Mouse (Mus musculus): ENCODE data around the gene Eral1.
"Not testable (repeated sequence)": the region's sequence is repeated elsewhere in the genome, so short reads cannot be mapped to it uniquely, and the experiment has no call there.

Eral1 gene

GRCm38 (mm10) chr11:78086925-78087479 lies 6.8 kb upstream of the Eral1 start:
- DNase-seq: no peak

DNA sequence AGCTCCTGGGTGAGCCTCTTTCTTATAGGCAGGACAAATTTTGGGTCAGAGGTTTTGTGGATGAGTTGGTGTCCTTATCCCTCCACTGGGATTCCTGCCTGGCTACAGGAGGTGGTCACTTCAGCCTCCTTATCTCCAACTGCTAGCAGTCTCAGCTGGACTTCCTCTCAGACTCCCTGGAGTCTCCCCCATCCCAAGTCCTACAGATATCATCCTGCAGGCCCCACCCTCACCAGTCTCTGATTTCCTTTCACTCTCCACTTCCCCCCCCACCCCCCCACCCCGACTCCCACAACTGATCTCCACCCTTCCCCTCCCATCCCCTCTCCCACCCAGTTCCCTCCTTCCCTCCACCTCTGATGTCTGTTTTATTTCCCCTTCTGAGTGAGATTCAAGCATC lies 3.4 kb upstream of the Eral1 start:
- DNase-seq: no peak

- no peak for DNase-seq
Observed at GRCm38 (mm10) chr11:78074666-78075065, 5.5 kb downstream of the Eral1 start.

DNA sequence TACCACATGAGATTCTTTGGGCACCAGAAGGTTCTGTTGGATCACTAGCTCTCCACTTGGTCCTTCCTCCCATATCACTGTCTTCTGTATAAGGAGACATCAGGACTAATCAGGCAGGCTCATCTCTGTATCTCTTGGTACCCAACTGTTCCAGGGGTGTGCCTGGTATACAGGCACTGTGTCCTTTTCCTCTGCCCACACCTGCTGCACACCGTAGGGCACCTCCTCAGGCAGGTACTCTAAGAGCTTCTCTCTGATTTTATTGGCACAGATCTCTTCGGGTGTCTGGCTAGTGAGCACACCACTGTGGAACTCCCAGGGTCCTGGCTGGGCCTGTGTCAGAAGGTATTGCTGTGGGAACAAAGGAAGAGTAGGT lies 5.9 kb downstream of the Eral1 start:
- no peak for DNase-seq

DNA sequence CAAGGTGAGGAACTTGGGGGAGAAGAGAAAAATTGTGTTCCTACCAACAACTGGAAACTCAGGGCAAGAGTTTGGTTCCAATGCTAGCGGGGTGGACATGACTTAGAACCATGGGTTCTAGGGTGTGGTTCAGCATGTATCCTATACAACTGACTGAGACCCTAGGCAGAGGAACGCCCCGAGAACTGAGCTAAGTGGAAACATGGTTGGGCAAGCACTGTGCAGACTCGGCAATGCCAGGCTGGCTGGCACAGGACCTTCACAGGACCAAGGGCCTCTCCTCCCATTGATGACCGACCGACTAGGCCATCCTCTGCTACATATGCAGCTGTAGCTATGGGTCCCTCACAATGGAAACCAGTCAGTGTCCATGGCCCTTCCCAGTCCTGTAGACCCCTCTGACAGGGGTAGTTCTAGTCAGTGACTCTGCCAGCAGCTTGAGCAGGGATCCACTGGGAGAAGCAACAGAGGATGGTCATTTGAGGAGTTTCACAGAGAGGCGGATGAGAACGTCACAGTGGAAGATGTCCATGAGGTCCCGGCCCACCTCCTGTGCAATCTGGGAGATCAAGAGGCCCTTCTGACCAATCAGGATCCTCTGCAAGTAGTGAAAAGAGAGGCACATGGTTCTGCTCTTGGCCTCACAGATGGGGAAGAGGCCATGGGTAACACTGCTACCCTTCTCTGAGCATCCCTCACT lies 6.5 kb downstream of the Eral1 start:
- no peak for DNase-seq

- DNase-seq: no peak
Observed at GRCm38 (mm10) chr11:78072425-78073130, 7.6 kb downstream of the Eral1 start.

GRCm38 (mm10) chr11:78071938-78072337 lies 8.2 kb downstream of the Eral1 start:
- DNase-seq: no peak

GRCm38 (mm10) chr11:78069646-78070045 lies 10.5 kb downstream of the Eral1 start:
- DNase-seq: no peak

DNA sequence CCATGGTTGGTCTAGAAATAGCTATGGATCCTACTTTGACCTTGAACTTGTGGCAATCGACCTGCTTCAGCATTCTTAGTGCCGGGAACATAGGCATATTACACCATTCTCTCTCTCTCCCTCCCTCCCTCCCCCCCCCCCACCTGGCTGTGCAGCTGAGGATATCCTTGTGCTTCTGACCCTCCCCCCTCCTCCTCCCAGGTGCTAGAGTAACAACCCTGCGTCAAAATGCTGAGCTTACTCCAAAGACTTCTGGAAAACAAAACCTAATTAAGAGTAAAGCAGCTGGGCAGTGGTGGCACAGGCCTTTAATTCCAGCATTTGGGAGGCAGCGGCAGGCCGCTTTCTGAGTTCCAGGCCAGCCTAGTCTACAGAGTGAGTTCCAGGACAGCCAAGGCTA lies 11.1 kb downstream of the Eral1 start:
- no peak for DNase-seq

DNA sequence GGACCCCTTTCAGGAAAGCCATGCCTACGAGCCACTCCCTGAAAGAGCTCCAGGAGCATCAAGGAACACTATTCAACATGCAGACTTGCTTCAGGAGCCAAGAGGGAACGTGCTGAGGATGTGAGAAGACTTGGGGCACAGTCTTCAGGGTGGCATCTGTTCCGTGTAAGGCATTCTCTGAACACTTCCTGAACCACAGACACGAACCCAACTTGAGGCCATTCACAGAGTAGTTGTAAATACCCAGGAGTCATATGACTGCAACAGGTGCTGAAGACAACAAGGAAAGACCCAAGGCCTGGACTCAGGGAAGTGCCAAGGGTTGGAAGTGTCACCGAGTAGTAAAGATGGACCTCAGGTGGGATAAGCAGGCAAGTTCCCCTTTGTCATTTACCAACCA lies 12.6 kb downstream of the Eral1 start:
- DNase-seq: no peak

DNA sequence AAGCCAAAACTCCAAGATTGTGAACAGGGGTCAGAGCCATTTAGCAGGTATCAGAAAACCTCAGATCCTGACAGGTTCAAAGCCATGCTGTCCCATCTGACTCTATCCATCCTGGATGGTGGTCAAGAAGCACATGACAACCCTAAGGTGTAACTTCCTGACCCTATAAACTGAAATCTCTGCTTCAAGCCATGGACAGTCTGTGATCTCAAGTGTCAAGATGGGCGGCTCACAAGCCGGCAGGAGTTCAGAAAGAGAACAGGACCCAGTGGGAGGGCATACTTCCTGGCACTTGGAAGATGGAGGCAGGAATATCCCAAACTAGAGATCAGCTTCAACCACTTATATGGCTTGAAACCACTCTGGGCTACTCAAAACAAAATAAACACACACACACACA lies 13.5 kb downstream of the Eral1 start:
- DNase-seq: no peak

DNA sequence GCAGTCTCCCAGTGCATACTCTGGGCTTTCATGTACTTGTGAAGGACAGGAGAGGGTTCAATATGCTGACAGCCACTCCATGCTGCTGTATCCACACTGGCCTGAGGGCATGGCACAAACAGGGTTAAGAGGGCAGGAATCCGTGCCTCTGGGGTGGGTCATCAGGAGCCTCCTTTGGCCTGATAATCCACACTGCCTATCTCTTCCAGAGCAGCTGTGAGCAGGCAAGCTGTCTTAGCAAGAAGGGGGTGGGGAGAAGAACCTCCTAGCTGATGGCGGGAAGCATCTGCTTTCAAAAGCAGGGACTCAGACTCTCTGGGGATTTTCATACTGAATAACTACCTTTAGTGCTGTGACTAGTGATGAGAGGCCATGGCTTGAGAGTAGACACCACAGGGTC lies 14.3 kb downstream of the Eral1 start:
- DNase-seq: no peak

GRCm38 (mm10) chr11:78062563-78062962 lies 17.6 kb downstream of the Eral1 start:
- no peak for DNase-seq

GRCm38 (mm10) chr11:78059833-78060757 lies 20.1 kb downstream of the Eral1 start:
- peak; percentile 77 to 86 for DNase-seq

- DNase-seq: peak in 1 of 2 experiments; percentile 37
Observed at GRCm38 (mm10) chr11:78056946-78057345, 23.2 kb downstream of the Eral1 start.

DNA sequence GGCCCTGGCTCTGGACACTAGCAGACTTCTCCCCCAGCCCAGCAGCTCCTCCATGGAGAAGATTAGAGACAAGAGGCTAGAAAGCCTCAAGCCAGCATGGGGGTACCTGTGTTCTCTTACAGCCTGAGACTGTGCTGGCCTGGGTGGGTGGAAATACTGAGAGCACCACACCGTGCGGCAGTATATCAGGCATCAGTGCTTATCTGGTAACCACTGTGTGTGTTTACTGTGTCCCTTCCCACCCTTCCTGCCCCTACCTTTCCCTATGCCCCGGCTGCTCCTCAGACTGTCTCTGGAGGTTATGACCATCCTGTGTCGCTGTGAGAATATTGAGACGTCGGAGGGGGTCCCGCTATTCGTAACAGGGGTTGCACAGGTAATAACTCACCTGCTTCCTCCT lies 27.1 kb downstream of the Eral1 start:
- no peak for DNase-seq

GRCm38 (mm10) chr11:78048637-78049036 lies 31.5 kb downstream of the Eral1 start:
- DNase-seq: not testable (repeated sequence)

DNA sequence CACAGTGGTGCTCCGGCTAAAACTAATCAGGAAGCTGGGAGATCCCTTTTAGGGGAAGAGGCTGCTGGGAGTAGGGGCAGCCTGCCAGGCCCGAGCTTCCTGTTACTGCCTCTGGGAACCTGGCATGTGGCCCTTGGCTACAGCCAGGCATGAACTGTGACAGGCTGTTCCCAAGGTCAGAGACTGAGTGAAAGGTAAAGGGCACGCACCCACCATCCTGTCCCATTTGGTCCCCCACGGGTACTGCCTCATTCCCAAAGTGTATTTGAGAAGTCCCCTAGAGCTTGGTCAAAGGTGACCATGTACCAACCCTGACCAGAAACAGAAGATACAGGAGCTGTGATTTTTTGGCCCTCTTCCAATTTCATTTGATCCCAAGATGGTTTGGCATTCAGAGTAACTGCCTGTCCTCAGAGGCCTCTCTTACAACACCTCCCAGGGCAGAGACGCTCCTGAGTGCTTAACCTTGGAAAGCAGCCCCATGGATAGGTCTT lies 35.4 kb downstream of the Eral1 start:
- peak; percentile 65 to 78 for DNase-seq

DNA sequence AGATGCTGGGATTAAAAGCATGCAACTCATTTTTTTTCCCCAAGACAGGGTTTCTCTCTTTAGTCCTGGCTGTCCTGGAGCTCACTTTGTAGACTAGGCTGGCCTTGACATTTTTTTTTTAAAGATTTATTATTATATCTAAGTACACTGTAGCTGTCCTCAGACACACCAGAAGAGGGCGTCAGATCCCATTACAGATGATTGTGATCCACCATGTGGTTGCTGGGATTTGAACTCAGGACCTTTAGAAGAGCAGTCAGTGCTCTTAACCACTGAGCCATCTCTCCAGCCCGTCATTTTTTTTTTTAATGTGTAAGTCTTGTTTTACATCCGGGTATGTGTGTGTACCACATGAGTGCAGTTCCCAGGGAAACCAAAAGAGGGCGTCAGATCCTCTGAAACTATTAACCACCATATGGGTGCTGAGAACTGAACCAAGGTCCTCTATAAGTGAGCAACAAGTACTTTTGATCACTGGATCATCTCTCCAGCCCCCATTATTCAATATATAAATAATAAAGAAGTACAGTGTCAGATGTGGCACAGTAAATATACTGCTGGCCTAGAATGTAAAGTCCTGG lies 37.8 kb downstream of the Eral1 start:
- DNase-seq: not testable (repeated sequence)

GRCm38 (mm10) chr11:78040878-78041277 lies 39.3 kb downstream of the Eral1 start:
- no peak for DNase-seq

DNA sequence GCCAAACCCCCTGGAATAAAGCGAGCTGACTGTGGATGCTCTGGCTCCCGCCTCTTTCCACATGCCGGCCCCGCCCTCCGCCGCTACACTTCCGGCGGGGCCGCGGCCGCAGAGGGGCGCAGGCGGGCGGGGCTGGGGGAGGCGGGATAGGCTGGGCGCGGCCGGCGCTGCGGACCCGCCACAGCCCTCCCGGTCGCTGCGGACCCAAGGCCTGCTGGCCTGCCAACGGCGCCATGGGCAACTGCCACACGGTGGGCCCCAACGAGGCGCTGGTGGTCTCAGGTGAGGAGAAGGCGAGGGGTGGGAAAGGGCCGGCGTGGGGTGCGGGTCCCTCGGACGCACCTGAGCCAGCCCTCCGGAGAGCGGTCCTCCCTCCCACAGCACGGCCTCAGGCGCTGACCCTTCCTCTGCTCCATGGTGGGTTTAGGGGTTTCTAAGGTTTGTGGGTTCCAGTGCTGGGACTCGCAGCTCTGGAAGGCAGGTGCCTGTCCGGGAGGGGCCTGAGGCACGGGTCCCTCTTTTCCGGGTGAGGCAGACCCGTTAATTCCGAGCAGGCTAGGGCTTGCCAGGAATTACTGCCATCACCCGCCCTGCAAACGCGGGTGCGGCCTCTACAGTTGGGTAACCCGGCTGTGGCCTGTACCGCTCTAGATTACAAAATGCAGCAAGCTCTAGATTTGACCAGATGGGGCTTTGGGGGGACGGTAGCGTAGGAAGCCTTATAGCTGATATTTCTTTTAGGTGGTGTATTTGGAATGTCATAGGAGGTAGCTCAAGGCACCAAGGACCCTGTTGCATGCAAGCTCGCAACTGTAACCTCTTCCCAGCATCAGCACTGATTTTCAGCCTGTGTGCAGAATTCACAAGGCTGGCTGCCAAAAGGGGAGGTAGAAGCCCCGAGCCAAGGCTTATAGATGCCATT lies 42.1 kb downstream of the Eral1 start, which contains the start of gene Flot2:
TSS of gene Flot2 (plus strand) at position 101 of the 922 bp plus-strand sequence.
- DNase-seq: peak; percentile 81 to 87

Data from kidney, postnatal 4 days (tissue).